Mouse (Mus musculus) embryonic facial prominence, embryonic 14.5 days (tissue): Measurements from ENCODE around the gene Tmem178. TPM values are rescaled to one million over a fixed set of nuclear protein-coding genes. Genes with fewer than 3 reads are reported as not detected.

Source experiments
- ATAC-seq: fragments of 200-750 bp; cut with Nextera tagmentation; 2 replicates; pipeline ENCODE4 v1.8.0; 2017; ENCODE audit warnings: low read depth, moderate number of reproducible peaks, moderate TSS enrichment
- DNase-seq: peaks from one replicate; pipeline ENCODE4 v3.0.0-alpha.2; 2015; ENCODE audit warnings: low spot score
- H3K27ac ChIP-seq: fragments of 300-500 bp; sonication (generic); replicated peaks from 2 replicates; pipeline ENCODE4 v1.5.1; 2014; ENCODE audit warnings: low read depth, mild to moderate bottlenecking, low read length, moderate library complexity
- H3K27me3 ChIP-seq: fragments of 300-500 bp; sonication (generic); replicated peaks from 2 replicates; pipeline ENCODE4 v1.6.1; 2014; ENCODE audit warnings: low read length; ENCODE audit not compliant: control insufficient read depth, insufficient read depth
- H3K36me3 ChIP-seq: fragments of 300-500 bp; sonication (generic); 2 replicates; pipeline ENCODE4 v1.6.1; 2014; ENCODE audit warnings: low read length, mixed read lengths; ENCODE audit not compliant: control insufficient read depth, insufficient read depth
- H3K4me1 ChIP-seq: fragments of 300-500 bp; sonication (generic); 2 replicates; pipeline ENCODE4 v1.6.1; 2014; ENCODE audit warnings: antibody characterized with exemption, low read length; ENCODE audit not compliant: control insufficient read depth, insufficient read depth
- H3K4me2 ChIP-seq: fragments of 300-500 bp; sonication (generic); 2 replicates; pipeline ENCODE4 v1.6.1; 2014; ENCODE audit warnings: low read depth, mild to moderate bottlenecking, low read length, moderate library complexity, mixed read lengths
- H3K4me3 ChIP-seq: fragments of 300-500 bp; sonication (generic); 2 replicates; pipeline ENCODE4 v1.5.1; 2014; ENCODE audit warnings: low read depth, mild to moderate bottlenecking, low read length
- H3K9ac ChIP-seq: fragments of 300-500 bp; sonication (generic); 2 replicates; pipeline ENCODE4 v1.6.1; 2014; ENCODE audit warnings: low read depth, mild to moderate bottlenecking, low read length, moderate library complexity, mixed read lengths
- H3K9me3 ChIP-seq: fragments of 300-500 bp; sonication (generic); 2 replicates; pipeline ENCODE4 v1.6.1; 2016; ENCODE audit warnings: low read length; ENCODE audit not compliant: control insufficient read depth
- WGBS: fragments of 180-500 bp; shearing (Covaris S2); extraction: QIAGEN DNeasy Blood & Tissue Kit; methylation state at CpG from one replicate; pipeline ENCODE4 v1.1.7; 2014; 5-methylcytosine and 5-hydroxymethylcytosine counted together
- polyA plus RNA-seq: library from polyadenylated mRNA; unstranded; fragments of >200 nt; fragmentation: Nextera tagmentation; extraction: Ambion mirVana; gene quantifications from 2 replicates; pipeline ENCODE4 v1.2.1, GENCODE M21; 2014

Gene Tmem178
- polyA plus RNA-seq: 4.5 and 6.4 TPM in 2 replicates

DNA sequence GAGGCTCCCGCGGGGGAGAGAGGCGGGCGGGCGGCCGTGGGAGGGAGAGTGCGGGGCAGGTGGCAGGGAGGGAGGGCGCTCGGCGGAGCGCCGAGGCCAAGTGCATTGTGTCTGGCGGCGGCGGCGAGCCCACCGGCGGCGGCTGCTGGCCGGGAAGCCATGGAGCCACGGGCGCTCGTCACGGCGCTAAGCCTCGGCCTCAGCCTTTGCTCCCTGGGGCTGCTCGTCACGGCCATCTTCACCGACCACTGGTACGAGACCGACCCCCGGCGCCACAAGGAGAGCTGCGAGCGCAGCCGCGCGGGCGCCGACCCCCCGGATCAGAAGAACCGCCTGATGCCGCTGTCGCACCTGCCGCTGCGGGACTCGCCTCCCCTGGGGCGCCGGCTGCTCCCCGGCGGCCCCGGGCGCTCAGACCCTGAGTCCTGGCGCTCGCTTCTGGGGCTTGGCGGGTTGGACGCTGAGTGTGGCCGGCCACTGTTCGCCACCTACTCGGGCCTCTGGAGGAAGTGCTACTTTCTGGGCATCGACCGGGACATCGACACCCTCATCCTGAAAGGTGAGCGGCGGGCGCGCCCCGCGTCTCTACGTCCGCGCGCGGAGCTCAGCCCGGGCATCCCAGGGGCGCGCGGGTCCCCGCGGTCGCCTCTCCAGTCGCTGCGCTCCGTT, at the start of gene Tmem178:
Tmem178 (plus strand) TSS at position 103 of the 669 bp plus-strand sequence.
- H3K4me3 ChIP-seq: peak within 1 kb of the TSS; percentile 68
- no peak within 1 kb of the TSS for H3K27ac ChIP-seq
- peak; percentile 20 for DNase-seq
- peaks cover 41% of the 10 kb centered on the region for H3K27me3 ChIP-seq
- H3K36me3 ChIP-seq: no peaks in the 10 kb centered on the region
- H3K4me2 ChIP-seq: peak within 1 kb of the TSS; percentile 100
- peak within 1 kb of the TSS; percentile 70 for H3K9ac ChIP-seq
- no peaks in the 10 kb centered on the region for H3K4me1 ChIP-seq
- ATAC-seq: peak; percentile 66
- H3K9me3 ChIP-seq: no peaks in the 10 kb centered on the region
- 2% methylated on average over 17 of the region's 84 CpGs for whole genome bisulfite sequencing

DNA sequence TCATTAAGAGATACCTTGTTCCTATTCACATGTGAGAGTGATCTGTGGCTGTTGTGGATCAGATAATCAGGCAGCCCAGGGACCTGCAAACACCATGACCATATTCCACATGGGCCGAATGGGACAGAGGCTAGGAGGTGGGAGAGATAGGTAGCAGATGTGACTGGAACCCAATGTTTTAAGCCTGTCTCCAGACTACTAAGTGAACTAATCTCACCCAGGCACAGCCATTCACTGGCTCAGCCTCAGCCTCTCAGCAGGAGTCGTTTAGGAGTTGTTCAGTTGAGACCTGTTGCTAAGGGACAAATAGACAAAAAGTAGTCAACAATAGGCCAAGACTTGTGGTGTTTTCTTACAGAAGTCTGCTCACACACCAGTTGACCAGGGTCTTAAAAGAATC, 48.0 kb upstream of the Tmem178 start:
- peaks cover 19% of the 10 kb centered on the region for H3K4me1 ChIP-seq
- no peak overlapping the region for H3K4me3 ChIP-seq
- H3K9ac ChIP-seq: no peak overlapping the region
- WGBS: 51% methylated on average over 2 of the region's 2 CpGs
- H3K27me3 ChIP-seq: no peaks in the 10 kb centered on the region
- H3K9me3 ChIP-seq: no peaks in the 10 kb centered on the region
- no peak overlapping the region for H3K4me2 ChIP-seq
- ATAC-seq (peak; percentile 38; the same call in 1 of the 2 replicates), DNase-seq (no peak)
- H3K27ac ChIP-seq: no peak overlapping the region
- no peaks in the 10 kb centered on the region for H3K36me3 ChIP-seq

GRCm38 (mm10) chr17:80897709-80898440, 46.6 kb upstream of the Tmem178 start:
- no peak overlapping the region for H3K4me3 ChIP-seq
- 78% methylated on average over 9 of the region's 9 CpGs for WGBS
- H3K9me3 ChIP-seq: no peaks in the 10 kb centered on the region
- peaks cover 13% of the 10 kb centered on the region for H3K4me1 ChIP-seq
- H3K9ac ChIP-seq: no peak overlapping the region
- H3K4me2 ChIP-seq: no peak overlapping the region
- H3K27me3 ChIP-seq: no peaks in the 10 kb centered on the region
- no peak for ATAC-seq
- H3K36me3 ChIP-seq: no peaks in the 10 kb centered on the region
- no peak overlapping the region for H3K27ac ChIP-seq
- DNase-seq: no peak

DNA sequence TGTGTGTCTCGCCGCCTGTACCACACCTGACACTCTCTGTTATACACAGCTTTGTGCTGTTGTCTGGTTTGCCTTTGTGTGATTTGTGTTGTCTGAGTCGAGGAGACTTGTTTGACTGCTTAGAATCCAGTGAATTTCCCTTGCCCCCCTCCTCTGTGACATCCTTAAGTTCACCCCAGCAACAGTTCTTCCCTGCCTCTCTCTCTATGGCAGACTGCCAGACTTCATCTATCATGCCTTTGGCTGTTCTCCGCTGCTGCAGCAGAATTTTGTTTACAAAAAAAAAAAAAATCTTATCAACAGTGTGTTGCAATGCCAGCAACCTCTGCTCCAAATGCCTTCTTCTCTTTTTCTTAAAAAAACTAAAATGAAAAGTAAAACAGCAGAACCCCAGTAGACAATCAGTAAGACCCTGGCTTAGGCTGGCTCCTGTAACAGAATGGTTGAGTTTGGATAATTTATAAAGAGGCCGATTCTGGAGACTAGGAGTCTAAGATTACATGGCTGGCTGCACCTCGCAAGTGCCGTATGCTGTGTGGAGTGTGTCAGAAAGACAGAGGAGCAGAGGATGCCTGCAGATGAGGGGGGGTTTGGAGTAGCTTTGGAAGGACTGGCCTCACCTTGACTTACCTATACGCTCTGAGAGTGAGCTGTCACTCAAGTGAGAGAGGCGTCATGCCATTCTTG, 44.8 kb upstream of the Tmem178 start:
- ATAC-seq: peak; percentile 65
- WGBS: 42% methylated on average over 9 of the region's 9 CpGs
- H3K4me1 ChIP-seq: peaks cover 13% of the 10 kb centered on the region

GRCm38 (mm10) chr17:80900200-80900520, 44.3 kb upstream of the Tmem178 start:
- DNase-seq: no peak
- Histone ChIP-seq H3K36me3 (no peaks in the 10 kb centered on the region), H3K4me3 (no peak overlapping the region), H3K27ac (0 out of 2 replicates have a peak overlapping the region, but pooled peaks have one; percentile 8), H3K4me2 (no peak overlapping the region), H3K4me1 (peaks cover 13% of the 10 kb centered on the region), H3K9ac (no peak overlapping the region), H3K9me3 (no peaks in the 10 kb centered on the region), H3K27me3 (no peaks in the 10 kb centered on the region)
- WGBS: 78% methylated on average over 2 of the region's 2 CpGs
- no peak for ATAC-seq

More for the DNA sequence above, 44.8 kb upstream of the Tmem178 start:
- H3K9me3 ChIP-seq: no peaks in the 10 kb centered on the region
- no peak overlapping the region; the same call in 1 of the 2 replicates for H3K4me2 ChIP-seq
- no peaks in the 10 kb centered on the region for H3K36me3 ChIP-seq
- H3K9ac ChIP-seq: no peak overlapping the region
- no peaks in the 10 kb centered on the region for H3K27me3 ChIP-seq
- DNase-seq: peak; percentile 90
- H3K27ac ChIP-seq: 0 out of 2 replicates have a peak overlapping the region, but pooled peaks have one; percentile 8
- no peak overlapping the region for H3K4me3 ChIP-seq

DNA sequence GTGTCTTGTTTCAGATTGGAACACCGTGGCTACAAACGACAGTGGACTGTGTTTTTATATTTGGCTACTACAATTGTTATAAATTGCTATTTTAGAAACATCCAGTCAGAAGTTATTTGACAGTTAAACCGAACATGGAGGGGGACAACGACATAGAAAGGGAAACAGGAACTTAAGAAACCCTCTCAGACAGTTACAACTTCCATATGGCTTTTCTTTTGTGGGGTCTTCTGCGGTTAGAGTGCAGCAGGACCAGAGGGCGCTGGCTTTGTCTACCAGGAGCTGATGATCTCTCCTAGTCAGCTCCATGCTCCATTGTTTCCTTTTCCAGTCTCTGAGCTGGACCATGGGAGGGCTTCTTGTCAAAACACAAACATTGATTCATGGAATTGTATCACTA, 42.5 kb upstream of the Tmem178 start:
- Histone ChIP-seq H3K4me1 (peaks cover 13% of the 10 kb centered on the region), H3K9ac (no peak overlapping the region), H3K27ac (no peak overlapping the region), H3K4me3 (no peak overlapping the region), H3K4me2 (no peak overlapping the region), H3K9me3 (no peaks in the 10 kb centered on the region), H3K27me3 (no peaks in the 10 kb centered on the region), H3K36me3 (no peaks in the 10 kb centered on the region)
- 68% methylated on average over 6 of the region's 6 CpGs for WGBS
- ATAC-seq (no peak), DNase-seq (no peak)

GRCm38 (mm10) chr17:80903121-80903875, 41.1 kb upstream of the Tmem178 start:
- no peaks in the 10 kb centered on the region for H3K36me3 ChIP-seq
- no peak overlapping the region for H3K4me2 ChIP-seq
- WGBS: 72% methylated on average over 11 of the region's 11 CpGs
- DNase-seq (no peak), ATAC-seq (no peak)
- H3K27ac ChIP-seq: no peak overlapping the region
- no peaks in the 10 kb centered on the region for H3K9me3 ChIP-seq
- H3K27me3 ChIP-seq: no peaks in the 10 kb centered on the region
- H3K4me1 ChIP-seq: peaks cover 9% of the 10 kb centered on the region
- no peak overlapping the region for H3K9ac ChIP-seq
- H3K4me3 ChIP-seq: no peak overlapping the region

DNA sequence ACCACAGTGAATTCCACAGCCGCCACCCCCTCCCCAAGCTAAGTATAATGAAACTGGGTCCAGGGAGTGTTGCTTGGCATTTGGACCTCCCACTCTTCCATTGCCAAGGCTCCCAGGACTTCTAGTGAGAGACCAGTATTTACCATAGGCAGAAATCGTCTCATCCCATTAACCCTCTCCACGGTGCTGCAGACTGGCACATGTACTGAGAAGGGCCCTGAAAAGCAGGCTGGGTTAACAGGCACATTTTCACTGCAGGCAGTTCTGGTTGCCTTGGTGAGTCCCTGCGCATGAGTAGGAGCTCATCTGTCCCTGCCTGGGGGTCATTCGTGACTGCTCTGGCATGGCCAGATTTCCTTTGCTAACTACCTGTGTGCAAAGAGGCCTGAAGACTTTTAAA, 40.4 kb upstream of the Tmem178 start:
- H3K27ac ChIP-seq: no peak overlapping the region
- H3K9me3 ChIP-seq: no peaks in the 10 kb centered on the region
- no peaks in the 10 kb centered on the region for H3K27me3 ChIP-seq
- no peak overlapping the region for H3K4me3 ChIP-seq
- no peak overlapping the region for H3K9ac ChIP-seq
- no peak overlapping the region for H3K4me2 ChIP-seq
- peaks cover 8% of the 10 kb centered on the region for H3K4me1 ChIP-seq
- ATAC-seq (no peak), DNase-seq (no peak)
- 61% methylated on average over 5 of the region's 5 CpGs for WGBS
- no peaks in the 10 kb centered on the region for H3K36me3 ChIP-seq
